Mouse (Mus musculus) hindbrain, embryonic 11.5 days (tissue): Measurements from ENCODE around the gene Syn3. TPM values are rescaled to one million over a fixed set of nuclear protein-coding genes. Genes with fewer than 3 reads are reported as not detected.

Experiments
- ATAC-seq: fragments of 200-750 bp; cut with Nextera tagmentation; 2 replicates; pipeline ENCODE4 v1.8.0; 2017; ENCODE audit warnings: mild to moderate bottlenecking, moderate TSS enrichment, moderate library complexity; ENCODE audit not compliant: low FRiP score
- DNase-seq: peaks from one replicate; pipeline ENCODE4 v3.0.0-alpha.2; 2015; ENCODE audit warnings: low spot score
- H3K27ac ChIP-seq: fragments of 300-500 bp; sonication (generic); 2 replicates; pipeline ENCODE4 v1.5.1; 2014; ENCODE audit warnings: mild to moderate bottlenecking, low read depth, low read length
- H3K27me3 ChIP-seq: fragments of 300-500 bp; sonication (generic); 2 replicates; pipeline ENCODE4 v1.6.1; 2014; ENCODE audit warnings: mild to moderate bottlenecking, low read length, moderate library complexity, mixed read lengths; ENCODE audit not compliant: control insufficient read depth, insufficient read depth
- H3K36me3 ChIP-seq: fragments of 300-500 bp; sonication (generic); 2 replicates; pipeline ENCODE4 v1.6.1; 2014; ENCODE audit warnings: mild to moderate bottlenecking, low read length, moderate library complexity, mixed read lengths; ENCODE audit not compliant: control insufficient read depth, insufficient read depth
- H3K4me1 ChIP-seq: fragments of 300-500 bp; sonication (generic); replicated peaks from 2 replicates; pipeline ENCODE4 v1.6.1; 2014; ENCODE audit warnings: low read length, mixed read lengths; ENCODE audit not compliant: control insufficient read depth, insufficient read depth
- H3K4me2 ChIP-seq: fragments of 300-500 bp; sonication (generic); replicated peaks from 2 replicates; pipeline ENCODE4 v1.6.1; 2014; ENCODE audit warnings: mild to moderate bottlenecking, low read depth, low read length
- H3K4me3 ChIP-seq: fragments of 300-500 bp; sonication (generic); 2 replicates; pipeline ENCODE4 v1.5.1; 2014; ENCODE audit warnings: low read depth, low read length
- H3K9ac ChIP-seq: fragments of 300-500 bp; sonication (generic); 2 replicates; pipeline ENCODE4 v1.6.1; 2014; ENCODE audit warnings: low read depth, low read length
- H3K9me3 ChIP-seq: fragments of 300-500 bp; sonication (generic); 2 replicates; pipeline ENCODE4 v1.6.1; 2016; ENCODE audit warnings: low read length; ENCODE audit not compliant: control insufficient read depth
- WGBS: fragments of 180-500 bp; shearing (Covaris S2); extraction: QIAGEN DNeasy Blood & Tissue Kit; methylation state at CpG from one replicate; pipeline ENCODE4 v1.1.7; 2014; 5-methylcytosine and 5-hydroxymethylcytosine counted together
- polyA plus RNA-seq: library from polyadenylated mRNA; unstranded; fragments of >200 nt; fragmentation: Nextera tagmentation; extraction: Ambion mirVana; gene quantifications from 2 replicates; pipeline ENCODE4 v1.2.1, GENCODE M21; 2014

Syn3 gene
- polyA plus RNA-seq, 1 experiment from 2014 or later: 5.9 TPM

DNA sequence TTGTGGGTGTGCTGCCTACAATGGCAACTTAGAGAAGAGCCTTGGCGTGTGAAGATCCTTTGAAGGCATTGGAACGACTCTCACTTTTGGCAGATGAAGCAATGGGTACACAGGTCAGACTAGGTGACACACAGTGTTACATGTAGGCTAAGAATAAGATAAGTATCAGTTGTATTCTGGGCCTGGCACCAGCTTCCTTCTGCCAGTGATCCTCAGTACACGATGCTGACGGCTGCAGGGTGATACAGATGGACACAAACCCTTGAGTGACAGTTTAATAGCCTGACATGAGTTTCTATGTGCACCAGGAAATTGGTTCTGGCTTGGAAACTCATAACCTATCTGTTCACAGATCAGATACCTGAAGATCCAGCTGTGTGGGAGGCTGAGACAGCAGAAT lies 391.0 kb downstream of the Syn3 start:
- no peaks in the 10 kb centered on the region for H3K9me3 ChIP-seq
- no peak overlapping the region for H3K4me3 ChIP-seq
- H3K9ac ChIP-seq: no peak overlapping the region
- no peaks in the 10 kb centered on the region for H3K36me3 ChIP-seq
- H3K4me2 ChIP-seq: no peak overlapping the region
- DNase-seq: no peak
- H3K4me1 ChIP-seq: no peaks in the 10 kb centered on the region
- no peak overlapping the region for H3K27ac ChIP-seq
- ATAC-seq: no peak
- H3K27me3 ChIP-seq: no peaks in the 10 kb centered on the region
- WGBS: 95% methylated on average over 4 of the region's 4 CpGs

DNA sequence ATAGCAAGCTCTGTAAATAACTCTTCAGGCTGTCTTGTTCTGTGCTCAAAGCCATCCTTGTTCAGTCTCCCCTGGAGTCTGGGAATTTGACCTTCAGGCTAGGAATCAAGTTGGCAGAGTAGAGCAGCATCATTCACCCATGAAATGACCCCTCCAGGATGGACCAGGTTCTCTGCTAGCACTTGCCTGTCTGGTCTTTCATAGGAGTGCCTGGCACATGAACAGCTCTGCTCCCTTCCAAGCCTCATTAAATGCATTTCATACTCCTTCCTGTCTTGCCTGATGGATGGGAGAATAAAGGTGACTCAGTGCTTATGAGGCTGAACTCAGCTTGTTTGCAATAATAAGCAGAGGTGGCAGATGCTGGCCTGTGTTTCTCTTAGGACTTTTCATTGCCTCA lies 394.7 kb downstream of the Syn3 start:
- Histone ChIP-seq H3K4me3 (no peak overlapping the region), H3K27ac (no peak overlapping the region), H3K9me3 (no peaks in the 10 kb centered on the region), H3K9ac (no peak overlapping the region), H3K4me2 (no peak overlapping the region), H3K27me3 (no peaks in the 10 kb centered on the region), H3K36me3 (no peaks in the 10 kb centered on the region), H3K4me1 (no peaks in the 10 kb centered on the region)
- ATAC-seq (no peak), DNase-seq (no peak)

DNA sequence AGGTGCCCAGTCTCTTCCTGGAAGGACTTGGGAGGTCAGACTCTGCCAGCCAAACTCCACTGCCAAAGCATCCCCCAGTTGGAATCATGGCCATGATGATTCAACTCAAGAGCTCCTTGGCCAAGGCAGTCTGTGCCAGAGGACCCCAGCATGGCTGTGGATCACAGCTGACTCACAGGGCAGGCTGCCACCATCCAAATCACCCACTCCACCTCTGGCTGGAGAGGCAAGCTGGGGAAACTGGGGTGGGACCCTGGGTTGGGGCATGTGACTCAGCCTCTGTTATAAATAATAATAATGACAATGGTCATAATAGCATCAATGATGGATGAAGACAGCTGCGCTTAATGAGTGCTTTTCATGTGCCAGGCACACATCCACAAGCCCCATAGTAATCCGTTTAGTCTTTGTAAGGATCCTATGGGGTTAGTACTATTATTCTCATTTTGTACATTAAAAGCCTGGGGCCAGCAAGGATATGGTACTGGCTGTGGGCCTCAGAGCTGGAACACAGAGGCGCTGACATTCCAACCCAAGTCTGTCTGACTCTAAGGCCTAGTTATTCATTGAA lies 398.3 kb downstream of the Syn3 start:
- no peak overlapping the region for H3K27ac ChIP-seq
- ATAC-seq (no peak), DNase-seq (no peak)
- H3K9me3 ChIP-seq: no peaks in the 10 kb centered on the region
- H3K4me1 ChIP-seq: no peaks in the 10 kb centered on the region
- no peak overlapping the region for H3K4me2 ChIP-seq
- H3K27me3 ChIP-seq: no peaks in the 10 kb centered on the region
- no peak overlapping the region for H3K4me3 ChIP-seq
- no peak overlapping the region for H3K9ac ChIP-seq
- WGBS: 66% methylated on average over 3 of the region's 3 CpGs
- H3K36me3 ChIP-seq: no peaks in the 10 kb centered on the region

DNA sequence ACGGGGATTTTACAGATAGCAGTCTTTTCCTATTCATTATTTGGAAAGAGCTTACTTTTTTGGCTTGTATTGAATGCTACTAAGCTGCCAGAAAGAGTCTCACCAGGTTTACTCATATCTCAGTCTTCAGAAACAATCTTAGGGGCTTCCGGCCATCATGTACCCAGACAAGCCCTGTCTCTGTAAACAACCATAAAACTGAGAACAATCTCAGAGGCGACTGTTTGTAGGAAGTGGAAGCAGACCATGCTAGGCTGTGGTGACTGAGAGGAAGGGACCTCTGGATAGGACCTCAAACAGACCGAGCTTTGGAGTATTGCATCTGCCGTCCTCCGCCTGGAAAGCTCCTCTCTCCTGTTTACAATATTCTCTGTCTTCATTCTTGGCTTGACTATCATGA lies 400.3 kb downstream of the Syn3 start:
- Histone ChIP-seq H3K27me3 (no peaks in the 10 kb centered on the region), H3K27ac (no peak overlapping the region), H3K4me1 (no peaks in the 10 kb centered on the region), H3K9me3 (no peaks in the 10 kb centered on the region), H3K36me3 (no peaks in the 10 kb centered on the region), H3K4me3 (no peak overlapping the region), H3K9ac (no peak overlapping the region), H3K4me2 (no peak overlapping the region)
- ATAC-seq (no peak), DNase-seq (no peak)
- 90% methylated on average over 6 of the region's 6 CpGs for WGBS

DNA sequence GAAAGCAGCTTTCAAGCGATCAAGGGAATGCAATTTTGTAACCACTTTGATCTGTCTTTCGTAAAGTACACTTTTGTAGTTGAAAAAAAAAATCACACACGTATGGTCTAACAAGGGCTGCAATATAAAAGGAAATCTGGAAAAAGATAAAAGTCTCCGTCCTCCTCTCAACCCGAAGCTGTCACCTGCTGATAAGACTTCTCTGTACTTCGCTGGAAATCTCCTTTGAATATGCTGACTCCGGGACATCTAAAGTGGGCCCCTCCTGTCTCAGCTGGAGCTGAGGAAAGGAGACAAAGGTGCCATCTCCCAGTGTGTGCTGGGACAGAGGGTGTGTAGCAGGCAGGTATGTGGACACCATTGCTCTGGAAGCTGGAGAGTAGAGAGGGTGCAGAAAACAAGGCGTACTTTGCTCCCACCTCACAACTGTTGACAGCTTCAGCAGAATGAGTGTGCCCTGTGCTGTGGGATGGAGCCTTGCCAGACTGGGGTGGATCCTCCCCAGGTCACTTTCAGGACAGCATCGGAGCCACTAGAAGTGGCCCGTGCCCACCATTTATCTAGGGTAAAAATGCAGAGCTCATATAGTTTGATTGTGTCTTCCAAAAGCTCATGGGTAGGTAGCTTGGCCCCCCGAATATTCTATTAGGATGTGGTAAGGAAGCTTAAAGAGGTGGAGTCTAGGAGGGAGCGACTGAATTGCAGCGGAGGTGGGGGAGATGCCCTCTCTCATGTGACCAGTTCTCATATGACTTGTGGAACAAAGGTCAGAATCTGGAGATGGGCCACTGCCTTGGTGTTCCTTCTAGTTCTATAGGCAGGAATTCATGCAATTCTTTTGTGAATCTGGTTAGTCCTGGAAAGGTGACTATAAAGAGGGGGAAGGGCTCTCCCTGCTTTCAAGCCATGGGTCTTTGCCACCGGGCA lies 405.3 kb downstream of the Syn3 start:
- H3K9me3 ChIP-seq: no peaks in the 10 kb centered on the region
- no peaks in the 10 kb centered on the region for H3K27me3 ChIP-seq
- no peaks in the 10 kb centered on the region for H3K36me3 ChIP-seq
- no peak overlapping the region for H3K4me2 ChIP-seq
- WGBS: 70% methylated on average over 14 of the region's 14 CpGs
- DNase-seq (no peak), ATAC-seq (no peak)
- no peak overlapping the region for H3K9ac ChIP-seq
- H3K27ac ChIP-seq: no peak overlapping the region
- no peak overlapping the region for H3K4me3 ChIP-seq
- H3K4me1 ChIP-seq: no peaks in the 10 kb centered on the region

DNA sequence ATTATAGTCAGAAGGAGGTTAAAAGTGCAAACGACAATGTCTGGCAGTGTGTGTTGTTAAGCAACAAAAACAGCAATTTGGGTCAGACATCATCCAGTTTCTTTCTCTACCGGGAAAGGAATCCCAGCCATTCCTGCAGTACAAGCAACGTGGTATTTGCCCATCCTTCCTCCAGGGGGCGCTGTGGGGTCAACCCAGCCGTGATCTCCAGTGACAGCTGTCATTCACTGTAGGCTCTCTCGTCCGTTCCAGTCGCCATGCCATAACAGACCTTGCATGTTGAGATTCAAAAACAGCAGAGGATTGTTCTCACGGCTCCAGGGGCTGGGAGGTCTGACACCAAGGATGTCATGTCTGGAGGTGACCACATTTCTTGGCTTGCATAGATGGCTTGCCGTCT lies 406.8 kb downstream of the Syn3 start:
- H3K4me1 ChIP-seq: no peaks in the 10 kb centered on the region
- peak; percentile 23 for DNase-seq
- H3K36me3 ChIP-seq: no peaks in the 10 kb centered on the region
- ATAC-seq: no peak
- H3K9ac ChIP-seq: no peak overlapping the region
- no peaks in the 10 kb centered on the region for H3K27me3 ChIP-seq
- 52% methylated on average over 10 of the region's 10 CpGs for WGBS
- H3K27ac ChIP-seq: no peak overlapping the region
- H3K4me2 ChIP-seq: no peak overlapping the region
- H3K4me3 ChIP-seq: no peak overlapping the region
- H3K9me3 ChIP-seq: no peaks in the 10 kb centered on the region

DNA sequence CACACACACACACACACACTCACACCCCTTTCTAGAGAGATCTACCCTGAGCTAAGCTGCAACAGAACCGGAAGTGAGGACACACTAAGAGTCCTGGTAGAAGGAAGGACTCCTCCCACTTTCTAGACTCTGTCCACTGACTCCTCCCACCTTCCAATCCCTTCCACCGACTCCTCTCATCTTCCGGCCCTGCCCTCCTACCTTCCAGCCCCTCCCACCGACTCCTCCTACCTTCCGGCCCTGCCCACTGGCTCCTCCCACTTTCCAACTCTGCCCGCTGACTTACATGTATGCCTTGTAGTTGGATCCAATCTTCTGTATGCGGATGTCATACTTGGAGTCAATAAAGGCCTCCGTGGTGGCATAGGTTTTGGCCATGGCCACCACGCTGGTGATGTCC lies 418.8 kb downstream of the Syn3 start:
- Histone ChIP-seq H3K4me3 (no peak overlapping the region), H3K27me3 (no peaks in the 10 kb centered on the region), H3K4me2 (no peak overlapping the region), H3K27ac (no peak overlapping the region), H3K36me3 (no peaks in the 10 kb centered on the region), H3K9me3 (no peaks in the 10 kb centered on the region), H3K4me1 (no peaks in the 10 kb centered on the region), H3K9ac (no peak overlapping the region)
- no peak for DNase-seq
- no peak for ATAC-seq
- 81% methylated on average over 9 of the region's 9 CpGs for WGBS

DNA sequence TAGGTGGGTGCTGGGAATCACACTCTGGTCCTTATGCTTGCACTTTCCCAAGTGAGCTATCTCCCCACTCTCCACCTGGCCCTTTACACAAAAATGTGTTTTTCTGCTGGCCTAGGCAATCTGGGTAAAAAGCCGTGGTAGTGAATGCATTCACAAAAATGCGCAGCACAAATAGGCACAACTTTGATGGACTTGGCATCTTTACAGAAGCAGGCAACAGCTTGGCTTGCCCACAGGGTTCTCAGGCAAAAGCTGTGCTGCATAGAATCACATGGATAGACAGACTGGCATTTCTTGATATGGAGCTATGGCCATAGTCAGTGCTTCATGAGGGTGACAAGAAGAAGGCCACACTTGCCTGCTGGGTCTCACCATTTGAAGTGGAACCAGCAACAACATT lies 419.9 kb downstream of the Syn3 start:
- DNase-seq (no peak), ATAC-seq (no peak)
- no peak overlapping the region for H3K4me2 ChIP-seq
- H3K9me3 ChIP-seq: no peaks in the 10 kb centered on the region
- no peak overlapping the region for H3K27ac ChIP-seq
- H3K4me3 ChIP-seq: no peak overlapping the region
- H3K36me3 ChIP-seq: no peaks in the 10 kb centered on the region
- H3K27me3 ChIP-seq: no peaks in the 10 kb centered on the region
- no peak overlapping the region for H3K9ac ChIP-seq
- 97% methylated on average over 2 of the region's 2 CpGs for WGBS
- H3K4me1 ChIP-seq: no peaks in the 10 kb centered on the region

DNA sequence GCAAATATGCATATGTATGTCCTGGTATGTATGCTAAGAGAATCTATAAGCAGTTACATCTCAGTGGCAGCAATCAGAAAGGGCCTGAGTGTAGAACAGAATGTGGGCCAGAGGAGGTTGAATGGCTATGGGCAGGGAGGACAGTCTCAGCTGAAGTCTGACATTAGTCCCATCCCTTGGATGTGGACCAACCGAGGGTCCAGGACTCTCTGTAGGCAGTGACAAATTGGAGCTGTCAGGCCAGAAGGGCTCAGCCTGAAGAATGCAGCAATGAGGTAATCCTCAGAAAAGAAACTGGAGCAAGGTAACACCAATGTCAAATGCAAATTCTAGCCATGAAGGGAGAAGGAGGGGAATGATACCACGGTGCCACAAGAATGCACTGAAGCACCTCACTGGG lies 421.4 kb downstream of the Syn3 start:
- H3K9me3 ChIP-seq: no peaks in the 10 kb centered on the region
- H3K4me2 ChIP-seq: no peak overlapping the region
- H3K4me3 ChIP-seq: no peak overlapping the region
- 82% methylated on average over 2 of the region's 2 CpGs for WGBS
- H3K9ac ChIP-seq: no peak overlapping the region
- H3K4me1 ChIP-seq: no peaks in the 10 kb centered on the region
- H3K27ac ChIP-seq: no peak overlapping the region
- no peak for ATAC-seq
- H3K36me3 ChIP-seq: no peaks in the 10 kb centered on the region
- H3K27me3 ChIP-seq: no peaks in the 10 kb centered on the region
- DNase-seq: no peak
